Mouse (Mus musculus) neural tube, embryonic 15.5 days (tissue): ENCODE results near the gene Xxylt1. TPM values are rescaled to one million over a fixed set of nuclear protein-coding genes. Genes with fewer than 3 reads are reported as not detected.

Experiments
- ATAC-seq: fragments of 200-750 bp; cut with Nextera tagmentation; 2 replicates; pipeline ENCODE4 v1.8.0; 2017; ENCODE audit warnings: mild to moderate bottlenecking, moderate TSS enrichment, moderate library complexity; ENCODE audit not compliant: low FRiP score
- H3K27ac ChIP-seq: fragments of 300-500 bp; sonication (generic); replicated peaks from 2 replicates; pipeline ENCODE4 v1.5.1; 2015; ENCODE audit warnings: mild to moderate bottlenecking, inconsistent platforms
- H3K27me3 ChIP-seq: fragments of 300-500 bp; sonication (generic); replicated peaks from 2 replicates; pipeline ENCODE4 v1.6.1; 2015; ENCODE audit warnings: inconsistent platforms
- H3K36me3 ChIP-seq: fragments of 300-500 bp; sonication (generic); 2 replicates; pipeline ENCODE4 v1.6.1; 2015; ENCODE audit warnings: inconsistent platforms
- H3K4me1 ChIP-seq: fragments of 300-500 bp; sonication (generic); 2 replicates; pipeline ENCODE4 v1.6.1; 2015; ENCODE audit warnings: inconsistent platforms
- H3K4me2 ChIP-seq: fragments of 300-500 bp; sonication (generic); 2 replicates; pipeline ENCODE4 v1.6.1; 2015; ENCODE audit warnings: inconsistent platforms, mild to moderate bottlenecking, moderate library complexity
- H3K4me3 ChIP-seq: fragments of 300-500 bp; sonication (generic); replicated peaks from 2 replicates; pipeline ENCODE4 v1.5.1; 2015; ENCODE audit warnings: mild to moderate bottlenecking, inconsistent platforms
- H3K9ac ChIP-seq: fragments of 300-500 bp; sonication (generic); replicated peaks from 2 replicates; pipeline ENCODE4 v1.6.1; 2015; ENCODE audit warnings: mild to moderate bottlenecking, inconsistent platforms
- H3K9me3 ChIP-seq: fragments of 300-500 bp; sonication (generic); replicated peaks from 2 replicates; pipeline ENCODE4 v1.6.1; 2016; ENCODE audit warnings: inconsistent platforms
- WGBS: fragments of 180-500 bp; shearing (Covaris S2); methylation state at CpG from one replicate; pipeline ENCODE4 v1.1.7; 2015; ENCODE audit warnings: mixed read lengths; 5-methylcytosine and 5-hydroxymethylcytosine counted together
- polyA plus RNA-seq: library from polyadenylated mRNA; unstranded; fragments of >200 nt; fragmentation: Nextera tagmentation; extraction: Ambion mirVana; gene quantifications from 2 replicates; pipeline ENCODE4 v1.2.1, GENCODE M21; 2015

Xxylt1 gene
- polyA plus RNA-seq, 1 experiment from 2014 or later = 16.3 TPM

DNA sequence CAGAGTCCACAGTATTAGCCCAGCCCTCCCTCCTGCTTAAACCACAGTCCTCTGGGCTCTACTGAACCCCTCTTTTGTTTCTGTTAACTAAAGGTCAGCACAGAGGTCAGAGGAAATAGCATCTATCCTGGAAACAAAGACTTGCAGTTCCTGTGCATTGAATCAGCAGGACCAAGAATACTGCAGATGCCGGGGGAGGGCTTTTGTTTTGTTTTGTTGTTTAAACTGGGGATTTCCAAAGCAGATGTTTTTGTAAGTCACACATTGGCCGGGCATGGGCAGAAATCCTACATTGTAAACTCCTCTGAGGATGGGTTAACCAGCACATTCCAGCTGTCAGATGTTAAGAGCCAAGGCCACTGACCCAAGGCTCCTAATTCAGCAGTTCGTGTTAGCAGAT lies 141.3 kb downstream of the Xxylt1 start:
- H3K9ac ChIP-seq = no peak overlapping the region
- no peak for ATAC-seq
- no peak overlapping the region for H3K27ac ChIP-seq
- WGBS = 13% methylated on average over 3 of the region's 3 CpGs
- no peaks in the 10 kb centered on the region for H3K27me3 ChIP-seq
- peaks cover 15% of the 10 kb centered on the region for H3K4me1 ChIP-seq
- no peaks in the 10 kb centered on the region for H3K9me3 ChIP-seq
- no peak overlapping the region for H3K4me3 ChIP-seq
- no peak overlapping the region for H3K4me2 ChIP-seq
- no peaks in the 10 kb centered on the region for H3K36me3 ChIP-seq

DNA sequence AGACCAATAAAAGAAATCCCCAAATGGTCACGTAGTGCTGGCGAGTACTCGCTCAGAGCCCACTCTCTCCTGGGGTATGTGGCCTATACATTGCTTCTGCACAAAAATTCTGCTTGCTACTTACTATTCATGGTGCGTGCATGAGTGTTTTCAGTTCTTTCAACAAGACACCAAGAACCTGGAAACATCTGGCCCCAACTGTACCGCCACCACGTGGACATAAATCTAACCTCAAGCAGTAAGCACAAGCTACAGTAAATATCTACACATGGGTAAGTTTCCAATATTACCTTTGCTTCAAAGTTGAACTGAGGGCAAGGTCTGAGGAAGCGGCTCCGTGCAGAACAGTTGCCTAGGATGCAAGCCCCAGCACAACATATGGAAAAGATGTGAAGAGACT lies 142.0 kb downstream of the Xxylt1 start:
- 69% methylated on average over 8 of the region's 8 CpGs for WGBS
- Histone ChIP-seq H3K4me2 (no peak overlapping the region), H3K9ac (no peak overlapping the region), H3K4me1 (peaks cover 22% of the 10 kb centered on the region), H3K27ac (no peak overlapping the region), H3K4me3 (no peak overlapping the region), H3K9me3 (no peaks in the 10 kb centered on the region), H3K36me3 (no peaks in the 10 kb centered on the region), H3K27me3 (no peaks in the 10 kb centered on the region)
- ATAC-seq = no peak

GRCm38 (mm10) chr16:30938664-30939063 lies 142.6 kb downstream of the Xxylt1 start:
- Histone ChIP-seq H3K9ac (no peak overlapping the region), H3K27me3 (no peaks in the 10 kb centered on the region), H3K4me3 (no peak overlapping the region), H3K9me3 (no peaks in the 10 kb centered on the region), H3K4me2 (no peak overlapping the region), H3K4me1 (peaks cover 23% of the 10 kb centered on the region), H3K27ac (no peak overlapping the region), H3K36me3 (no peaks in the 10 kb centered on the region)
- ATAC-seq = no peak
- 83% methylated on average over 3 of the region's 3 CpGs for WGBS

DNA sequence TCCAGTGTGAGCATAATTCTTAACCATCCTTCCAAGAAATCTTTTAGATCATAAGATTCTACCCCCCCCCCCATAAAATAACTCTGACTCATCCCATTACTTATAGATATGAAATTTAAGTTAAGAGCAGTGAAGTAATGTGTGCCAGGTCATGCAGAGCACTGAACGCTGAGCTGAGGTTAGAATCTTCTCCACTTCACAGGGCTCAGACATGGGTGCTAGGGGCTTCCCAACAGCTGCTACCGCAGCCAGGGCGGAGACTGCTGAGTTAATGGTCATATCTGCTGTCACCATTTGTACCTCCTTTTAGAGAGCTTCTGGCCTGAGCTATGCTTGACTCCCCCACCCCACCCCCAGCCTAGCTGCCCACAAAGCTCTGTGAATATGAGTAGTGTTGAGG lies 143.6 kb downstream of the Xxylt1 start:
- H3K9me3 ChIP-seq = no peaks in the 10 kb centered on the region
- H3K36me3 ChIP-seq = no peaks in the 10 kb centered on the region
- no peak overlapping the region for H3K4me3 ChIP-seq
- H3K27me3 ChIP-seq = no peaks in the 10 kb centered on the region
- no peak overlapping the region for H3K4me2 ChIP-seq
- H3K27ac ChIP-seq = no peak overlapping the region
- 93% methylated on average over 3 of the region's 3 CpGs for WGBS
- peaks cover 27% of the 10 kb centered on the region for H3K4me1 ChIP-seq
- no peak overlapping the region for H3K9ac ChIP-seq
- no peak for ATAC-seq

DNA sequence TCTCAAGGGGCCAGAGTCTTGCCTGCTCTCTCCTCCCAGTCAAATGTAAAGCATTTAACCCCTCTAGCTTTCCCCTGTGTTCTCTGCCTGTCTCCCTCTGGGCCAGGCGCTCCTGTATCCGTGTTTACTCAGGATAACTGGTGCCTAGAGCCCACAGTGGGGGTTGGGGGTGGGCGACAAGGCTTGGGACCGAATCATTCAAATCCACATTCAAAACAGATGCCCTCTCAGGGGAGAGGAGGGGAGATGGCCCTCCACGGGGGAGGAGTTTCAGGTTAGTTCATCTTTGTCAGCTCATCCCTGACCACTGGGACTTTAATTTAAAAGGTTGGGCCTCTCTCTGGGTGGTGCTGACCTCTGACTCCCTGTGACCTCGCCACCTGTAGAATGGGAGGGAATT lies 144.8 kb downstream of the Xxylt1 start:
- no peak overlapping the region for H3K9ac ChIP-seq
- 57% methylated on average over 6 of the region's 6 CpGs for WGBS
- peaks cover 33% of the 10 kb centered on the region for H3K4me1 ChIP-seq
- H3K9me3 ChIP-seq = no peaks in the 10 kb centered on the region
- H3K27ac ChIP-seq = no peak overlapping the region
- no peak for ATAC-seq
- no peaks in the 10 kb centered on the region for H3K27me3 ChIP-seq
- H3K4me3 ChIP-seq = no peak overlapping the region
- no peak overlapping the region for H3K4me2 ChIP-seq
- H3K36me3 ChIP-seq = no peaks in the 10 kb centered on the region

- H3K9ac ChIP-seq = no peak overlapping the region
- no peak overlapping the region for H3K4me2 ChIP-seq
- H3K27me3 ChIP-seq = no peaks in the 10 kb centered on the region
- H3K27ac ChIP-seq = no peak overlapping the region
- H3K36me3 ChIP-seq = no peaks in the 10 kb centered on the region
- ATAC-seq = no peak
- H3K4me1 ChIP-seq = peaks cover 33% of the 10 kb centered on the region
- H3K9me3 ChIP-seq = no peaks in the 10 kb centered on the region
- H3K4me3 ChIP-seq = no peak overlapping the region
- WGBS = 89% methylated on average over 7 of the region's 7 CpGs
These were observed 145.2 kb downstream of the Xxylt1 start for GRCm38 (mm10) chr16:30936012-30936461.

- H3K36me3 ChIP-seq = no peaks in the 10 kb centered on the region
- H3K4me1 ChIP-seq = peaks cover 33% of the 10 kb centered on the region
- no peak overlapping the region for H3K9ac ChIP-seq
- no peak overlapping the region for H3K4me2 ChIP-seq
- no peaks in the 10 kb centered on the region for H3K27me3 ChIP-seq
- no peak overlapping the region for H3K4me3 ChIP-seq
- no peaks in the 10 kb centered on the region for H3K9me3 ChIP-seq
- WGBS = 41% methylated on average over 15 of the region's 15 CpGs
- no peak for ATAC-seq
- peak overlapping the region; percentile 67 for H3K27ac ChIP-seq
These were observed 146.1 kb downstream of the Xxylt1 start for GRCm38 (mm10) chr16:30934967-30935690.

DNA sequence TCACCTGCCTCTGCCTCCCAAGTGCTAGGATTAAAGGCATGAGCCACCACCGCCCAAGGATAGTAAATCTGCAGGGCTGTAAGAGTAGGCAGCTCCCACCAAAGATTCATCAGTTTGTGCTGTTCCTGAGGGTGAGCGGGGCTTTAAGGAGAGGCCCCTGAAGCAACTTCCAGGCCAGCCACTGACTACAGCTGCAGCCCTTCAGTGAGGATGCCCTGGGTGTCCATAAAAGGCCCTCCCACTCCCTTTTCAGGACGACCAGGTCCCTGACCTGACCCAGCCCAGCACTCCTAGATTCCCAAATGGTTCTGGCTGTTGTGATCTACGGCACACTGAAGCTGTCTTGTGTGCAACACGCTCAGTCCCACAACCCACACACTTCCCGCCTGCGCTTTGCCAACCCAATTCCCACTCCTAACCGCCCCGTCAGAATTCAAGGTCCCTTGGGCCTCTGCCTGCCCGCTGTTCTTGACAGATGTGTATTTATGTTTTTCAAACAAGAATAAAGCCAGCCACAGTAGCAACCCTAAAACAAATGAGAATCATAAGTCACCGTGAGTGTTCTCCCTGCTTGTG lies 146.9 kb downstream of the Xxylt1 start:
- H3K27me3 ChIP-seq = no peaks in the 10 kb centered on the region
- peak; percentile 51; the same call in 1 of the 2 replicates for ATAC-seq
- no peak overlapping the region for H3K4me3 ChIP-seq
- H3K4me1 ChIP-seq = peaks cover 26% of the 10 kb centered on the region
- H3K9ac ChIP-seq = no peak overlapping the region
- H3K9me3 ChIP-seq = no peaks in the 10 kb centered on the region
- WGBS = 34% methylated on average over 11 of the region's 11 CpGs
- 0 out of 2 replicates have a peak overlapping the region, but pooled peaks have one; percentile 18 for H3K27ac ChIP-seq
- H3K36me3 ChIP-seq = no peaks in the 10 kb centered on the region
- H3K4me2 ChIP-seq = no peak overlapping the region

GRCm38 (mm10) chr16:30933366-30933765 lies 147.9 kb downstream of the Xxylt1 start:
- no peak for ATAC-seq
- Histone ChIP-seq H3K9me3 (no peaks in the 10 kb centered on the region), H3K27me3 (no peaks in the 10 kb centered on the region), H3K4me2 (no peak overlapping the region), H3K9ac (no peak overlapping the region), H3K4me1 (peaks cover 26% of the 10 kb centered on the region), H3K36me3 (no peaks in the 10 kb centered on the region), H3K27ac (no peak overlapping the region), H3K4me3 (no peak overlapping the region)
- WGBS = 92% methylated on average over 8 of the region's 8 CpGs

DNA sequence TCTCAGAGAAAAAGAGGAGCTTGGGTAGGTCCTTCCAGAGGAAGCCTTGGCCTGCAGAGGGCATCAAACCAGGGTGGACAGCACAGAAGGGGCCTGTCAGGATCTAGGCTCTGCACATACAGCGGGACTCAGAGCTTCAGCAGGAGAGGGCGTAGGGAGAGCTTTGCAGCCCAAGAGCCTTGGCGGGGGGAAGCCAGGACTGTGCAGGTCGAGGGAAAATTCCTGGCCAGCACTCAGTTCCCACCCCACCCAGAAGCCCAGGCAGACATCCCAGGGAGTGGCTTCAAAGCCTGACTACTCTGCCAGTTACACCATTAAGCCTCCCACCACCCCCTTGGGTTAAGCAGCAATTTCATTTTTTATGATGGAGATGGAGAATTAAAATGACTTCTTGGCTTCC lies 148.4 kb downstream of the Xxylt1 start:
- 74% methylated on average over 4 of the region's 4 CpGs for WGBS
- ATAC-seq = no peak
- H3K27me3 ChIP-seq = no peaks in the 10 kb centered on the region
- no peak overlapping the region for H3K4me3 ChIP-seq
- no peaks in the 10 kb centered on the region for H3K9me3 ChIP-seq
- no peak overlapping the region for H3K4me2 ChIP-seq
- no peak overlapping the region for H3K27ac ChIP-seq
- H3K36me3 ChIP-seq = no peaks in the 10 kb centered on the region
- no peak overlapping the region for H3K9ac ChIP-seq
- peaks cover 26% of the 10 kb centered on the region for H3K4me1 ChIP-seq

- no peak overlapping the region for H3K4me3 ChIP-seq
- no peak overlapping the region for H3K4me2 ChIP-seq
- 74% methylated on average over 5 of the region's 5 CpGs for WGBS
- ATAC-seq = no peak
- no peaks in the 10 kb centered on the region for H3K27me3 ChIP-seq
- no peaks in the 10 kb centered on the region for H3K36me3 ChIP-seq
- no peaks in the 10 kb centered on the region for H3K9me3 ChIP-seq
- H3K9ac ChIP-seq = no peak overlapping the region
- H3K4me1 ChIP-seq = peaks cover 26% of the 10 kb centered on the region
- H3K27ac ChIP-seq = no peak overlapping the region
These were observed 149.0 kb downstream of the Xxylt1 start for GRCm38 (mm10) chr16:30932196-30932595.

DNA sequence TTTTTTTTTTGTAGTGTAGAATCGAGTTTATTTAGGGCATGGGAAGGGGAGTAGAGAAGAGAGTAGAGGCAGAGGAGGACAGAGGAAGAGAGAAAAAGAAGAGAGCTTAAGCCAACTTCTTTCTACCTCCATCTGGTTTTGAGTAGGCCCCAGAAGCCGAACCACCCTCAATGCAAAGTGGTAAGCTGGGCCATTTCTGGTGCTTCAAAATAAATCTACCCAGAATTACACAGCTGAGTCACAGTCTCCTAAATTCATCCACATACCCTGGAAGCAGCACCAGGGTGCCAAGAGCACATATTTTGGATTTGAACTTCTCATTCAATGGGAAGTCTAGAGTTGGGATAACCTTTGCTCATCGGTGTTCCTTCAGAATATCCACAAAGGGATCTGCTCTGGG lies 152.1 kb downstream of the Xxylt1 start:
- no peaks in the 10 kb centered on the region for H3K27me3 ChIP-seq
- H3K36me3 ChIP-seq = no peaks in the 10 kb centered on the region
- no peak overlapping the region for H3K4me2 ChIP-seq
- H3K9me3 ChIP-seq = no peaks in the 10 kb centered on the region
- 92% methylated on average over 3 of the region's 3 CpGs for WGBS
- H3K27ac ChIP-seq = no peak overlapping the region
- peaks cover 11% of the 10 kb centered on the region for H3K4me1 ChIP-seq
- no peak overlapping the region for H3K9ac ChIP-seq
- no peak for ATAC-seq
- H3K4me3 ChIP-seq = no peak overlapping the region
